Mouse (Mus musculus): ENCODE measurements around the gene Eif3l. TPM values are rescaled to one million over a fixed set of nuclear protein-coding genes. Genes with fewer than 3 reads are reported as not detected.

Eif3l gene
- polyA plus RNA-seq, 1 experiment from 2014 or later = 209 TPM

- H3K36me3 ChIP-seq (ENCODE audit: control insufficient read depth, insufficient read depth, low read length) = peaks cover 1% of the 10 kb centered on the region; the same call in 1 of the 2 replicates
- DNase-seq (ENCODE audit: low spot score) (peak; percentile 42), ATAC-seq (no peak)
- WGBS = 64% methylated on average over 5 of the region's 5 CpGs
- peaks cover 10% of the 10 kb centered on the region for H3K4me1 ChIP-seq (ENCODE audit: control insufficient read depth, insufficient read depth, low read length)
- no peaks in the 10 kb centered on the region for H3K9me3 ChIP-seq (replicated peaks; ENCODE audit: control insufficient read depth, low read length)
- no peak overlapping the region for H3K27ac ChIP-seq (ENCODE audit: low read depth, low read length)
- H3K4me3 ChIP-seq (ENCODE audit: low read depth, low read length) = no peak overlapping the region
- H3K9ac ChIP-seq (ENCODE audit: low read length) = no peak overlapping the region
- H3K27me3 ChIP-seq (replicated peaks; ENCODE audit: control insufficient read depth, insufficient read depth, low read length) = no peaks in the 10 kb centered on the region
- no peak overlapping the region for H3K4me2 ChIP-seq (ENCODE audit: low read length)
Observed at GRCm38 (mm10) chr15:79071117-79072039, 3.6 kb upstream of the Eif3l start.

GRCm38 (mm10) chr15:79073752-79074151, 1.2 kb upstream of the Eif3l start:
- Histone ChIP-seq H3K4me3 (ENCODE audit: low read depth, low read length) (no peak overlapping the region), H3K9me3 (replicated peaks; ENCODE audit: control insufficient read depth, low read length) (no peaks in the 10 kb centered on the region), H3K4me2 (ENCODE audit: low read length) (no peak overlapping the region), H3K9ac (ENCODE audit: low read length) (no peak overlapping the region), H3K27ac (ENCODE audit: low read depth, low read length) (no peak overlapping the region), H3K4me1 (ENCODE audit: control insufficient read depth, insufficient read depth, low read length) (peaks cover 10% of the 10 kb centered on the region), H3K27me3 (replicated peaks; ENCODE audit: control insufficient read depth, insufficient read depth, low read length) (no peaks in the 10 kb centered on the region), H3K36me3 (ENCODE audit: control insufficient read depth, insufficient read depth, low read length) (peaks cover 25% of the 10 kb centered on the region)
- no peak for ATAC-seq
- DNase-seq (ENCODE audit: low spot score) = no peak

DNA sequence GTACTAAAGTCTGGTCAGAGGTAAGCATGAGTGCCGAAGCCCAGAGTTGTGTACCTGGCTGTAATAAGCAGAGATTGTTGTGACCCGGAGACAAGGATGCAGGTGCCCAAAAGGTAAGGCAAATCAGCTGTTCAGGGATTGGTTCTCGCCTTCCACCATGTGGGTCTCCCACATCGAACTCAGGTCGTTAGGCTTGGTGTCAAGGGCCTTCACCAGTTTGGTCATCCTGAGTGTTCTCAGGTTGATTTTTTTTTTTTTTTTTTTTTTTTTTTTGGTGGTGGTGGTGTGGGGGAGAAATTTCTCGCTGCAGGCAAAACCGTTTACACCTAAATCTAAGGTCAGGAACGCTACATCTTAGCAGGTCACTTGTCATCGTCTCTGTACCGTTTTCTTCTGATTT, 533 bp upstream of the Eif3l start:
- peak overlapping the region; percentile 90 for H3K4me3 ChIP-seq (ENCODE audit: low read depth, low read length)
- ATAC-seq (no peak), DNase-seq (ENCODE audit: low spot score) (no peak)
- peak overlapping the region; percentile 45; the same call in 1 of the 2 replicates for H3K27ac ChIP-seq (ENCODE audit: low read depth, low read length)
- no peaks in the 10 kb centered on the region for H3K27me3 ChIP-seq (replicated peaks; ENCODE audit: control insufficient read depth, insufficient read depth, low read length)
- peaks cover 32% of the 10 kb centered on the region for H3K36me3 ChIP-seq (ENCODE audit: control insufficient read depth, insufficient read depth, low read length)
- no peaks in the 10 kb centered on the region for H3K9me3 ChIP-seq (replicated peaks; ENCODE audit: control insufficient read depth, low read length)
- 36% methylated on average over 10 of the region's 10 CpGs for WGBS
- peak overlapping the region; percentile 89 for H3K4me2 ChIP-seq (ENCODE audit: low read length)
- H3K9ac ChIP-seq (ENCODE audit: low read length) = peak overlapping the region; percentile 40
- peaks cover 10% of the 10 kb centered on the region for H3K4me1 ChIP-seq (ENCODE audit: control insufficient read depth, insufficient read depth, low read length)

- ATAC-seq = no peak
Observed at GRCm38 (mm10) chr15:79075658-79076365, 833 bp downstream of the Eif3l start.

DNA sequence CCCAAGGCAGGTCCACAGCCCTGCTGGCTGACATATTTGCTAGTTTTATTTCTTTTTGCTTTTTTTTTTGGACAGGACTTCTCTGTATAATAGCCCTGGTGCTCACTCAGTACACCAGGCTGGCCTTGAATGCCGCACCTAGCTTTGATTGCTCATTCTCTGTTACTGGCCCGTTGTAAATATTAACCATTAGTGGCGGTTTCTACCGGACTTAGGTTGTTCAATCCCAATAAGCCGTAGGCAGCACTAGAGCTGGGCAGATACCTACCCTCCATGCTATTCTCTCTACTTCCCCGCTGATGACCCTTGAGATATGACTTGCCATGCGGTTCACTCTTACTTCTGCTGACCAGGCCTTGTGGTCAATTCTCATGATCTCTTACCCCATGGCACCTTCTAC, 4.6 kb downstream of the Eif3l start:
- no peaks in the 10 kb centered on the region for H3K9me3 ChIP-seq (replicated peaks; ENCODE audit: control insufficient read depth, low read length)
- H3K4me3 ChIP-seq (ENCODE audit: low read depth, low read length) = no peak overlapping the region
- WGBS = 96% methylated on average over 7 of the region's 7 CpGs
- H3K9ac ChIP-seq (ENCODE audit: low read length) = no peak overlapping the region
- peaks cover 82% of the 10 kb centered on the region for H3K36me3 ChIP-seq (ENCODE audit: control insufficient read depth, insufficient read depth, low read length)
- DNase-seq (ENCODE audit: low spot score) (no peak), ATAC-seq (no peak)
- H3K27me3 ChIP-seq (replicated peaks; ENCODE audit: control insufficient read depth, insufficient read depth, low read length) = no peaks in the 10 kb centered on the region
- H3K4me1 ChIP-seq (ENCODE audit: control insufficient read depth, insufficient read depth, low read length) = peaks cover 7% of the 10 kb centered on the region
- no peak overlapping the region for H3K4me2 ChIP-seq (ENCODE audit: low read length)
- H3K27ac ChIP-seq (ENCODE audit: low read depth, low read length) = no peak overlapping the region

More at GRCm38 (mm10) chr15:79075658-79076365, 833 bp downstream of the Eif3l start:
- peaks cover 44% of the 10 kb centered on the region for H3K36me3 ChIP-seq (ENCODE audit: control insufficient read depth, insufficient read depth, low read length)
- no peaks in the 10 kb centered on the region for H3K27me3 ChIP-seq (replicated peaks; ENCODE audit: control insufficient read depth, insufficient read depth, low read length)
- 40% methylated on average over 15 of the region's 15 CpGs for WGBS
- peak overlapping the region; percentile 90 for H3K4me3 ChIP-seq (ENCODE audit: low read depth, low read length)
- H3K4me2 ChIP-seq (ENCODE audit: low read length) = peak overlapping the region; percentile 89
- no peak for DNase-seq (ENCODE audit: low spot score)
- peak overlapping the region; percentile 86 for H3K9ac ChIP-seq (ENCODE audit: low read length)
- H3K4me1 ChIP-seq (ENCODE audit: control insufficient read depth, insufficient read depth, low read length) = peaks cover 10% of the 10 kb centered on the region
- H3K9me3 ChIP-seq (replicated peaks; ENCODE audit: control insufficient read depth, low read length) = no peaks in the 10 kb centered on the region
- no peak overlapping the region for H3K27ac ChIP-seq (ENCODE audit: low read depth, low read length)

GRCm38 (mm10) chr15:79092284-79092683, 17.3 kb downstream of the Eif3l start:
- 93% methylated on average over 6 of the region's 6 CpGs for whole genome bisulfite sequencing
- no peak for DNase-seq (ENCODE audit: low spot score)
- Histone ChIP-seq H3K4me2 (ENCODE audit: low read length) (no peak overlapping the region), H3K9ac (ENCODE audit: low read length) (no peak overlapping the region), H3K4me1 (ENCODE audit: control insufficient read depth, insufficient read depth, low read length) (no peaks in the 10 kb centered on the region), H3K27ac (ENCODE audit: low read depth, low read length) (no peak overlapping the region), H3K9me3 (replicated peaks; ENCODE audit: control insufficient read depth, low read length) (no peaks in the 10 kb centered on the region), H3K36me3 (ENCODE audit: control insufficient read depth, insufficient read depth, low read length) (peaks cover 85% of the 10 kb centered on the region), H3K4me3 (ENCODE audit: low read depth, low read length) (no peak overlapping the region), H3K27me3 (replicated peaks; ENCODE audit: control insufficient read depth, insufficient read depth, low read length) (no peaks in the 10 kb centered on the region)
- ATAC-seq = no peak

DNA sequence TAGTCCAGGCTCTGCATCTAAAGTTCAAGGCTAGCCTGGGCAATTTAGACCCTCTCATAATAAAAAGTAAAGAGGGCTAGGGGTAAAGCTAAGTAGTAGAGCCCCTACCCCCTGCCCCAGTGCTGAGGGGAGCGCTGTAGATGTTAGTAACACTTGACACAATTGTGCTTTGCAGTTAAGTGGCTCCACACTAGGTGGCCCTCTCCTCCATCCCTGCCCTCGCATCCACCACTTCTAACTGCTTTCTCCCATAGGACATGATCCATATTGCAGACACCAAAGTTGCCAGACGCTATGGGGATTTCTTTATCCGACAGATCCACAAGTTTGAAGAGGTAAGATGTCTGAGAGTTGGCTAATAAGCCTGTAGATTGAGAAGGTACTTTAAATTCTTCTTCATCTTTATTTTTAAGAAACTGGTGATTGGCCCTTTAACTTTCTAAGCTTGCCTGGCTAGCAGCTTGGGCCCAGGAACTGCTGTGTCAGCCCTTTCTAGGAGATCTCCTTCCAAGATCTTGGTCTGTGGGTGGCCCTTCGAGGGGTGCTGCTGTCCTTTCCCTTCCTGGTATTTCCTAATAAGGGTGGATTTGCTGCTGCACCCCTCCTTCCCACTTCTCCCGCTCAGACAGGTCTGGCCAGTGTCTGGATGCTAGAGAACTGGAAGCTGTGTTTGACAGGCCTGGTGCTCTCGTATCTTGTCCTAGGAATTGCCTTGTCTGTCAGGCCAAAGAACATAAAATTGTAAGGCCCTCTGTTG, 18.3 kb downstream of the Eif3l start:
- DNase-seq (ENCODE audit: low spot score) = no peak
- no peak overlapping the region for H3K4me3 ChIP-seq (ENCODE audit: low read depth, low read length)
- 78% methylated on average over 7 of the region's 7 CpGs for WGBS
- H3K27me3 ChIP-seq (replicated peaks; ENCODE audit: control insufficient read depth, insufficient read depth, low read length) = no peaks in the 10 kb centered on the region
- no peak overlapping the region for H3K9ac ChIP-seq (ENCODE audit: low read length)
- H3K4me2 ChIP-seq (ENCODE audit: low read length) = no peak overlapping the region
- no peaks in the 10 kb centered on the region for H3K9me3 ChIP-seq (replicated peaks; ENCODE audit: control insufficient read depth, low read length)
- no peak for ATAC-seq
- H3K27ac ChIP-seq (ENCODE audit: low read depth, low read length) = no peak overlapping the region
- H3K36me3 ChIP-seq (ENCODE audit: control insufficient read depth, insufficient read depth, low read length) = peaks cover 77% of the 10 kb centered on the region
- no peaks in the 10 kb centered on the region for H3K4me1 ChIP-seq (ENCODE audit: control insufficient read depth, insufficient read depth, low read length)

- no peak for DNase-seq (ENCODE audit: low spot score)
- Histone ChIP-seq H3K4me3 (ENCODE audit: low read depth, low read length) (no peak overlapping the region), H3K36me3 (ENCODE audit: control insufficient read depth, insufficient read depth, low read length) (peaks cover 56% of the 10 kb centered on the region), H3K4me1 (ENCODE audit: control insufficient read depth, insufficient read depth, low read length) (no peaks in the 10 kb centered on the region), H3K9me3 (replicated peaks; ENCODE audit: control insufficient read depth, low read length) (no peaks in the 10 kb centered on the region), H3K27ac (ENCODE audit: low read depth, low read length) (no peak overlapping the region), H3K9ac (ENCODE audit: low read length) (no peak overlapping the region), H3K27me3 (replicated peaks; ENCODE audit: control insufficient read depth, insufficient read depth, low read length) (no peaks in the 10 kb centered on the region), H3K4me2 (ENCODE audit: low read length) (no peak overlapping the region)
- no peak for ATAC-seq
- 86% methylated on average over 5 of the region's 5 CpGs for WGBS
Observed at GRCm38 (mm10) chr15:79095483-79095882, 20.5 kb downstream of the Eif3l start.

Data from forebrain, embryonic 14.5 days (tissue).